ENCODE assay signal across 12 mouse cellular contexts in the genomic region with DNA sequence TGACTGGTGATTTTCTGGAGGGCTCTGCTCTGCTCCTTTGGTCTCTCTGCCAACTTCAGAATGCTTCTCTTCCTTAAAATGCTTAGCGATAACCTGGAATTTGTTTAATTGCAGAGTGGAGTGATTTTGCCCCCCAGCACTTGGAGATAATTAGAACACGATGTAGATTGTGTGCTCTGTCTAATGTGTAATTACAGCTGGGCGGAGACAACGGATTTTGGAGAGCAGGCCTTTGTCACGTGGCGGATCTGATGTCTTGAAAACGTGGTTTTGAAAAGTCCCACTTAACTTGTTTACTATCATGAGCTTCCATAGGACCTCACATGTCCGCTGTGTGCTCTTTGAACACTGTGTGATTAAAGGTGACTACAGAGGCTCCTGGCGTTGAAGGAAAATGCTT.
"Had no signal": no experiment of that assay in that cellular context is flagged by ENCODE, and none has a peak within 500 bp of the region (broad histone marks: within the 10 kb centered on the region; RNA-seq: fewer than 3 reads in every experiment).

No protein-coding gene starts in this region.

- H3K27me3 ChIP-seq: limb, embryonic 13.5 days; liver, embryonic 13.5 days; lung, embryonic 15.5 days; midbrain, embryonic 13.5 days; neural tube, embryonic 15.5 days had no signal

- H3K9ac ChIP-seq: limb, embryonic 13.5 days; liver, embryonic 13.5 days; liver, postnatal 0 days; lung, embryonic 15.5 days; midbrain, embryonic 13.5 days; neural tube, embryonic 15.5 days had no signal

- H3K27ac ChIP-seq: liver, embryonic 13.5 days; macrophage; midbrain, embryonic 13.5 days; neural tube, embryonic 15.5 days; stomach, postnatal 0 days had no signal

- H3K4me2 ChIP-seq: limb, embryonic 13.5 days; liver, embryonic 13.5 days; lung, embryonic 15.5 days; midbrain, embryonic 13.5 days; neural tube, embryonic 15.5 days had no signal

- H3K9me3 ChIP-seq: limb, embryonic 13.5 days; liver, embryonic 13.5 days; lung, embryonic 15.5 days; midbrain, embryonic 13.5 days; neural tube, embryonic 15.5 days had no signal

- H3K4me1 ChIP-seq: liver, embryonic 13.5 days had no signal

- H3K4me3 ChIP-seq: limb, embryonic 13.5 days; liver, embryonic 13.5 days; lung, embryonic 15.5 days; midbrain, embryonic 13.5 days; myocyte; neural tube, embryonic 15.5 days had no signal

- ATAC-seq: liver, postnatal 0 days; midbrain, embryonic 13.5 days had no signal

- DNase-seq: kidney, postnatal 25 days; liver, embryonic 13.5 days; liver, postnatal 0 days; lung, postnatal 14 days; thymus, postnatal 4 days had no signal

- H3K36me3 ChIP-seq: limb, embryonic 13.5 days; liver, embryonic 13.5 days; lung, embryonic 15.5 days; midbrain, embryonic 13.5 days; neural tube, embryonic 15.5 days had no signal
